Mouse (Mus musculus): ENCODE data around the gene Shroom3.

GRCm38 (mm10) chr5:92985391-92985790, 302.2 kb downstream of the Shroom3 start:
- TF ChIP-seq IRF4 (IDR thresholded peaks at IDR 0.05; ENCODE audit: low read depth, low read length) (no peak), MXI1 (IDR thresholded peaks at IDR 0.05; ENCODE audit: low read depth, low read length) (no peak), POLR2A (IDR thresholded peaks at IDR 0.05; ENCODE audit: low read depth, low read length) (no peak), CTCF (conservative IDR thresholded peaks at IDR 0.05 in 1 of 2, IDR thresholded peaks at IDR 0.05 in 1 of 2; ENCODE audit: low read depth in 2 of 2, low read length in 2 of 2) (no peak), EP300 (IDR thresholded peaks at IDR 0.05; ENCODE audit: low read length) (no peak), BHLHE40 (IDR thresholded peaks at IDR 0.05; ENCODE audit: low read depth, low read length) (no peak), GABPA (IDR thresholded peaks at IDR 0.05; ENCODE audit: insufficient replicate concordance, low read depth, low read length) (no peak), POLR2AphosphoS2 (IDR thresholded peaks at IDR 0.05; ENCODE audit: low read depth, low read length) (no peak), TBP (conservative IDR thresholded peaks at IDR 0.05; ENCODE audit: low read depth, low read length) (no peak), NELFE (IDR thresholded peaks at IDR 0.05; ENCODE audit: low read depth, low read length) (no peak), MAFK (IDR thresholded peaks at IDR 0.05; ENCODE audit: insufficient replicate concordance, low read length) (no peak), ZKSCAN1 (IDR thresholded peaks at IDR 0.05; ENCODE audit: borderline replicate concordance, low read depth, low read length) (no peak), MAX (IDR thresholded peaks at IDR 0.05; ENCODE audit: low read length) (no peak), CHD2 (IDR thresholded peaks at IDR 0.05; ENCODE audit: low read length) (no peak)
